Mouse (Mus musculus) neural tube, embryonic 11.5 days (tissue): ENCODE results near the gene Nid1. TPM values are rescaled to one million over a fixed set of nuclear protein-coding genes. Genes with fewer than 3 reads are reported as not detected.

Experiments
- ATAC-seq: fragments of 200-750 bp; cut with Nextera tagmentation; 2 replicates; pipeline ENCODE4 v1.8.0; 2017; ENCODE audit warnings: moderate number of reproducible peaks, mild to moderate bottlenecking, moderate TSS enrichment, moderate library complexity; ENCODE audit not compliant: insufficient read depth, low FRiP score, low TSS enrichment
- DNase-seq: peaks from one replicate; pipeline ENCODE4 v3.0.0-alpha.2; 2015; ENCODE audit warnings: low spot score
- H3K27ac ChIP-seq: fragments of 300-500 bp; sonication (generic); 2 replicates; pipeline ENCODE4 v1.5.1; 2014; ENCODE audit warnings: low read depth, mild to moderate bottlenecking, low read length
- H3K27me3 ChIP-seq: fragments of 300-500 bp; sonication (generic); 2 replicates; pipeline ENCODE4 v1.6.1; 2014; ENCODE audit warnings: mild to moderate bottlenecking, low read length, mixed read lengths; ENCODE audit not compliant: control insufficient read depth, insufficient read depth
- H3K36me3 ChIP-seq: fragments of 300-500 bp; sonication (generic); 2 replicates; pipeline ENCODE4 v1.6.1; 2014; ENCODE audit warnings: mild to moderate bottlenecking, low read length, moderate library complexity, mixed read lengths; ENCODE audit not compliant: control insufficient read depth, insufficient read depth
- H3K4me1 ChIP-seq: fragments of 300-500 bp; sonication (generic); 2 replicates; pipeline ENCODE4 v1.6.1; 2014; ENCODE audit warnings: low read length, mixed read lengths; ENCODE audit not compliant: control insufficient read depth, insufficient read depth
- H3K4me2 ChIP-seq: fragments of 300-500 bp; sonication (generic); 2 replicates; pipeline ENCODE4 v1.6.1; 2014; ENCODE audit warnings: low read depth, mild to moderate bottlenecking, moderate library complexity
- H3K4me3 ChIP-seq: fragments of 300-500 bp; sonication (generic); 2 replicates; pipeline ENCODE4 v1.5.1; 2014; ENCODE audit warnings: low read depth, low read length
- H3K9ac ChIP-seq: fragments of 300-500 bp; sonication (generic); 2 replicates; pipeline ENCODE4 v1.6.1; 2014; ENCODE audit warnings: mild to moderate bottlenecking, low read length
- H3K9me3 ChIP-seq: fragments of 300-500 bp; sonication (generic); 2 replicates; pipeline ENCODE4 v1.6.1; 2016; ENCODE audit warnings: low read length; ENCODE audit not compliant: control insufficient read depth
- WGBS: fragments of 180-500 bp; shearing (Covaris S2); extraction: QIAGEN DNeasy Blood & Tissue Kit; methylation state at CpG from one replicate; pipeline ENCODE4 v1.1.7; 2014; 5-methylcytosine and 5-hydroxymethylcytosine counted together
- polyA plus RNA-seq: library from polyadenylated mRNA; unstranded; fragments of >200 nt; fragmentation: Nextera tagmentation; extraction: Ambion mirVana; gene quantifications from 2 replicates; pipeline ENCODE4 v1.2.1, GENCODE M21; 2014

The Nid1 gene
- polyA plus RNA-seq, 1 experiment from 2014 or later, result 53.1 TPM

- H3K36me3 ChIP-seq, result no peaks in the 10 kb centered on the region
- 71% methylated on average over 3 of the region's 3 CpGs for WGBS
- H3K27ac ChIP-seq, result no peak overlapping the region
- H3K4me2 ChIP-seq, result no peak overlapping the region
- H3K4me3 ChIP-seq, result no peak overlapping the region
- DNase-seq, result no peak
- no peak for ATAC-seq
- H3K4me1 ChIP-seq, result no peaks in the 10 kb centered on the region
- no peaks in the 10 kb centered on the region for H3K9me3 ChIP-seq
- no peaks in the 10 kb centered on the region for H3K27me3 ChIP-seq
- H3K9ac ChIP-seq, result no peak overlapping the region
Measured at GRCm38 (mm10) chr13:13493517-13493916, 56.2 kb downstream of the Nid1 start.

GRCm38 (mm10) chr13:13498022-13498421 lies 60.7 kb downstream of the Nid1 start:
- Histone ChIP-seq H3K4me2 (no peak overlapping the region), H3K27ac (no peak overlapping the region), H3K4me3 (no peak overlapping the region), H3K27me3 (no peaks in the 10 kb centered on the region), H3K9me3 (no peaks in the 10 kb centered on the region), H3K36me3 (no peaks in the 10 kb centered on the region), H3K4me1 (no peaks in the 10 kb centered on the region), H3K9ac (no peak overlapping the region)
- WGBS, result 69% methylated on average over 2 of the region's 2 CpGs
- DNase-seq (no peak), ATAC-seq (no peak)

DNA sequence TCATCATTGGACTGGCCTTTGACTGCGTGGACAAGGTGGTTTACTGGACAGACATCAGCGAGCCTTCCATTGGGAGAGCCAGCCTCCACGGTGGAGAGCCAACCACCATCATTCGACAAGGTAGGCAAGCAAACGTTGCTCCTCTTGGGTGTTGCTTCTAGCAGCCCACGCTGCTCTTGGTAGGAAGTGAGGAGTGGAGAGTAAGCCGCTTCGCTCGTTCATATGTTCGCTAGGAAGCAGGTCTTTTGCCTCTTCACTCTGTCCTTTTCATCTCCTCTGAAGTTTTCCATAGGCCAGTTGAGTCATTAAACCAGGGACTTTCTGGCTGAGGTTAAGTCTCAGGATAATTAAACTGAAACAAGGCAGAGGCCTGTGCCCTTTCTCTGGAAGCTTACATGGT lies 65.1 kb downstream of the Nid1 start:
- Histone ChIP-seq H3K9ac (no peak overlapping the region), H3K27me3 (no peaks in the 10 kb centered on the region), H3K27ac (no peak overlapping the region), H3K4me3 (no peak overlapping the region), H3K4me2 (no peak overlapping the region), H3K4me1 (no peaks in the 10 kb centered on the region), H3K36me3 (no peaks in the 10 kb centered on the region), H3K9me3 (no peaks in the 10 kb centered on the region)
- WGBS, result 93% methylated on average over 10 of the region's 10 CpGs
- ATAC-seq (no peak), DNase-seq (no peak)

- Histone ChIP-seq H3K4me2 (no peak overlapping the region), H3K4me1 (no peaks in the 10 kb centered on the region), H3K36me3 (no peaks in the 10 kb centered on the region), H3K27me3 (no peaks in the 10 kb centered on the region), H3K9ac (no peak overlapping the region), H3K9me3 (no peaks in the 10 kb centered on the region), H3K4me3 (no peak overlapping the region), H3K27ac (no peak overlapping the region)
- WGBS, result 52% methylated on average over 4 of the region's 4 CpGs
- ATAC-seq (no peak), DNase-seq (no peak)
Measured at GRCm38 (mm10) chr13:13503695-13504386, 66.5 kb downstream of the Nid1 start.

DNA sequence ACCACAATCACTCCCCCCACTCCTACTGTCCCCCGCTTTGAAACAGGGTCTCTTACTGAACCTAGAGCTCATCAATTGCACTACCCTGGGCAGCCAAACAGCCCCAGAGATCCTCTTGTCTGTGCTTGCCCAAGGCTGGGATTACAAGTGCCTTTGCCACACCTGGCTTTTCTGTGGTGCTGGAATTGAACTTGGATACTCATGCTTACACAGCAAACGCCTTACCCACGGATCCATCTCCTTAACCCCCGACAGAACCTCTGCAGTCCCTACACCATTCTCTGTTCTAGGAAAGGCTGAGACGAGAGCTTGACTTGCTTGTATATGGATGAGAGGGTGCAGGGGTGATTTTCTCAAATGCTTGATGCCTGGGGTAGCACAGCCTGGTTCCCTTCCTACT lies 67.7 kb downstream of the Nid1 start:
- no peak overlapping the region for H3K27ac ChIP-seq
- no peaks in the 10 kb centered on the region for H3K9me3 ChIP-seq
- no peaks in the 10 kb centered on the region for H3K27me3 ChIP-seq
- no peak overlapping the region for H3K9ac ChIP-seq
- no peak overlapping the region for H3K4me2 ChIP-seq
- 96% methylated on average over 5 of the region's 5 CpGs for WGBS
- no peaks in the 10 kb centered on the region for H3K36me3 ChIP-seq
- H3K4me3 ChIP-seq, result no peak overlapping the region
- no peaks in the 10 kb centered on the region for H3K4me1 ChIP-seq
- ATAC-seq, result no peak
- no peak for DNase-seq

GRCm38 (mm10) chr13:13506556-13506955 lies 69.2 kb downstream of the Nid1 start:
- Histone ChIP-seq H3K36me3 (no peaks in the 10 kb centered on the region), H3K4me3 (no peak overlapping the region), H3K9me3 (no peaks in the 10 kb centered on the region), H3K27ac (no peak overlapping the region), H3K27me3 (no peaks in the 10 kb centered on the region), H3K9ac (no peak overlapping the region), H3K4me2 (no peak overlapping the region), H3K4me1 (no peaks in the 10 kb centered on the region)
- DNase-seq, result no peak
- no peak for ATAC-seq
- 92% methylated on average over 5 of the region's 5 CpGs for WGBS

- no peaks in the 10 kb centered on the region for H3K27me3 ChIP-seq
- DNase-seq (no peak), ATAC-seq (no peak)
- H3K4me3 ChIP-seq, result no peak overlapping the region
- H3K4me1 ChIP-seq, result no peaks in the 10 kb centered on the region
- H3K4me2 ChIP-seq, result no peak overlapping the region
- no peaks in the 10 kb centered on the region for H3K9me3 ChIP-seq
- WGBS, result 85% methylated on average over 4 of the region's 4 CpGs
- H3K9ac ChIP-seq, result no peak overlapping the region
- H3K27ac ChIP-seq, result no peak overlapping the region
- H3K36me3 ChIP-seq, result no peaks in the 10 kb centered on the region
Measured at GRCm38 (mm10) chr13:13514861-13515260, 77.5 kb downstream of the Nid1 start.

DNA sequence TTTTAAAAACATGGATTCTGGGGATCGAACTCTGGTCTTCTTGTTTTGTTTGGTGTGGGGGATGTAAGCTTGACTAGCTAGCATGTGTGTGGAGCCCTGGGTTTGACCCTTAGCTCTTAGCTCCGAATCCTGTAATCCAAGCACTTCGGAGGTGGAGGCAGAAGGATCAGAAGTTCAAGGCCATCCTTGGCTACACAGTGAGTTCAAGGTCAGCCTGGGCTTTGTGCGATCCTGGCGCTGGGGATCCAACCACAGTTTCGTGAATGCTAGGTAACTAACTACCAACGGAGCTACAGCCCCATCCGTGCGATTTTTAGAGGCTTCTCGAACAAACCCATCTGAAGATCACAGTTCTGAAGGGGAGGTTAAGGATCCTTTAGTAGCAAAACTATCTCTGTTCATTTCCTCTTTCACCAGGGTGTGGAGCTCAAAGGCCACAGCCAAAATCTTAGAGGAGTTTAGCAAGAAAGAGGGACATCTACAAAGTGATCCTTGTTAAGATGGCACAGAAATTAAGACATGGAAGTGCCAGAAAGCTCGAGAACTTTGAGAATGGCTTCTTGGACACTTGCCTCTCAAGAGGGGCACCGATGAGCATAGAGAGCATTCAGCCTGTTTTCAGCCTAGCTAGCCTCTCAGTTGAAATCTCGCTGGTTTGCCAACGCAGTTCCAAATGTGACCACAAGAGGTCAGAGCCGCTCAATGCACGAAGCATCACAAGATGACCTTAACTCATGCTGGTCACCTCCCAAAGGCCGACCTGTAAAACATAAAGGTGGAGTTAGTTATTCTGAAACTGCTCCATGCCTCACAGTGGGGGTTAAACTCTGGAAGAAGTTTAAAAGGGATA lies 79.2 kb downstream of the Nid1 start:
- Histone ChIP-seq H3K4me1 (no peaks in the 10 kb centered on the region), H3K36me3 (no peaks in the 10 kb centered on the region), H3K9ac (no peak overlapping the region), H3K9me3 (no peaks in the 10 kb centered on the region), H3K27me3 (no peaks in the 10 kb centered on the region), H3K4me2 (no peak overlapping the region), H3K4me3 (no peak overlapping the region), H3K27ac (no peak overlapping the region)
- ATAC-seq (peak; percentile 71; the same call in 1 of the 2 replicates), DNase-seq (peak; percentile 82)
- 50% methylated on average over 17 of the region's 17 CpGs for WGBS

DNA sequence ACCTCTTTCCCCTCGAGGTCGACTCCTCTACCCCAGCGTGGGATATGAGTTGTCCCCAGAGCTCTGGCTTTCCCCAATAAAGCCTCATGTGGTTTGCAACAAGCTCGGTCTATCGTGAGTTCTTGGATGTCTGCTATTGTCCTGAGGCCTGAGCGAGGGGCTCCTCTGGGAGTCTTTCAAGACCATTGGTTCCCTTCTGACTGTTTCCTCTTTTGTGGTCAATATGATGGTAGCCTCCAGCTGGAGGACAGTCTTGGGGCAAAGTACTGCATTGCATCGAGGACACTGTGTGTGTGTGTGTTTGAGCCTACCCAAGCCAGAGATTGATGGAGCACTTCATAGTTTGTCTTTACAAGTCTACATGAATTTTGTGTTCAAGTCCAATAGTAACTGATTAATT lies 80.8 kb downstream of the Nid1 start:
- Histone ChIP-seq H3K9ac (no peak overlapping the region), H3K27ac (no peak overlapping the region), H3K4me3 (no peak overlapping the region), H3K9me3 (no peaks in the 10 kb centered on the region), H3K27me3 (no peaks in the 10 kb centered on the region), H3K4me2 (no peak overlapping the region), H3K36me3 (no peaks in the 10 kb centered on the region), H3K4me1 (no peaks in the 10 kb centered on the region)
- 88% methylated on average over 7 of the region's 7 CpGs for WGBS
- ATAC-seq (no peak), DNase-seq (no peak)
